Mouse (Mus musculus) ES-E14 (cell line): ENCODE data around the gene Gm8773.

Experiments
- CHD2 ChIP-seq: IDR thresholded peaks from 2 replicates; pipeline ENCODE4 v1.6.1; 2014; ENCODE audit warnings: mild to moderate bottlenecking, low read depth, low read length, inconsistent platforms
- HCFC1 ChIP-seq: IDR thresholded peaks from 2 replicates; pipeline ENCODE4 v1.6.1; 2012; ENCODE audit warnings: low read length, inconsistent platforms, borderline replicate concordance; ENCODE audit not compliant: insufficient read depth
- MAFK ChIP-seq: IDR thresholded peaks from 2 replicates; pipeline ENCODE4 v1.6.1; 2014; ENCODE audit warnings: mild to moderate bottlenecking, low read depth, low read length, inconsistent platforms; ENCODE audit not compliant: insufficient read depth
- ZC3H11A ChIP-seq: IDR thresholded peaks from 2 replicates; pipeline ENCODE4 v1.6.1; 2012; ENCODE audit warnings: low read depth, mild to moderate bottlenecking, inconsistent platforms, low read length, borderline replicate concordance
- ZNF384 ChIP-seq: IDR thresholded peaks from 2 replicates; pipeline ENCODE4 v1.6.1; 2012; ENCODE audit warnings: low read depth, low read length, inconsistent platforms

- TF ChIP-seq ZC3H11A, result no peak
- no peak for TF ChIP-seq MAFK
- TF ChIP-seq CHD2, result no peak
- no peak for TF ChIP-seq ZNF384
- no peak for TF ChIP-seq HCFC1
Measured at GRCm38 (mm10) chr5:5618329-5618728, 44.7 kb downstream of the Gm8773 start.
